Mouse (Mus musculus): ENCODE measurements at regions not wholly inside any gene's neighbourhood (a gene's known extent, or its start where the extent isn't known, plus 50 kb on each side); places are given as distances from the start of the nearest gene placed in this dataset.

DNA sequence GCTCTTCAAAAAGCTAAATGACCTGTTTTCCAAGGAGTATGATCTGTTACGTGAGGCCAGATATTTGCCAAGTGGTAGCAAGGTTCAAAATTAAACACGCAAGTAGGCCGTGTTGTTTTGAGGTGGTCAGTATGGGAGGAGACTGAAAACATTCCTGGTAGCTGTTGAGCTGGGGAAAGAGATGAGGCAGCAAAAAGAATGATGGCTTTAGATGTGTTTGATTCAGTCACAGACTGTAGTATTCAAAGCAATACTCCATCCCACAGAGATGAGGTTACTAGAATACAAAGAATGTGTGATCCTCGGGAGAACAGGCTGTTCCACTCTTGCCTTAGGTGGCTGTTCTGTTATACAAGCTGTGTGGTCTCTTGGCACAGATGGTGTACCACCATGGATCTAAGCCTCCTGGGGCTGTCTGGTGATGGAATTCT, 742.7 kb upstream of the Zeb2 start:
- no peak for DNase-seq (ENCODE audit: low spot score)

GRCm38 (mm10) chr2:45859445-45859844, 742.2 kb upstream of the Zeb2 start:
- no peak for DNase-seq (ENCODE audit: low spot score)

- DNase-seq (ENCODE audit: low spot score), result no peak
These were observed 732.9 kb upstream of the Zeb2 start for GRCm38 (mm10) chr2:45850018-45850605.

DNA sequence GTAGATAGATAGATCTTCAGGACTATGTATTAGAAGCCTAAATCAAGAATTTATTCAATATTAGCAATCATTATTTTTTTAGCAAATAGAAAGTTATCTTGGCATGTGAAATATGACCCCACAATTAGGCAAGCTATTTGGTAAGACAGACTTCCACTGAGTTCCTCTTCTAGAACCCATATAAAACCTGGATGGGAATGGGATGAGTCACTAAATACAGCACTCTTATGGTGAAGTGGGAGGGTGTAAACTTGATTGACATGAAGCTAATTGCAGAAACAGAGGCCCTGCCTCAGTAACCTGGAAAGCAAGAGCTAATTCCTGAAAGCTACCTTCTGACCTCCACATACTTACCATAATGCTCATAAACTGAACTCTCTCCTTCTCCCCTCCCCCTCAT, 723.2 kb upstream of the Zeb2 start:
- no peak for DNase-seq (ENCODE audit: low spot score)

DNA sequence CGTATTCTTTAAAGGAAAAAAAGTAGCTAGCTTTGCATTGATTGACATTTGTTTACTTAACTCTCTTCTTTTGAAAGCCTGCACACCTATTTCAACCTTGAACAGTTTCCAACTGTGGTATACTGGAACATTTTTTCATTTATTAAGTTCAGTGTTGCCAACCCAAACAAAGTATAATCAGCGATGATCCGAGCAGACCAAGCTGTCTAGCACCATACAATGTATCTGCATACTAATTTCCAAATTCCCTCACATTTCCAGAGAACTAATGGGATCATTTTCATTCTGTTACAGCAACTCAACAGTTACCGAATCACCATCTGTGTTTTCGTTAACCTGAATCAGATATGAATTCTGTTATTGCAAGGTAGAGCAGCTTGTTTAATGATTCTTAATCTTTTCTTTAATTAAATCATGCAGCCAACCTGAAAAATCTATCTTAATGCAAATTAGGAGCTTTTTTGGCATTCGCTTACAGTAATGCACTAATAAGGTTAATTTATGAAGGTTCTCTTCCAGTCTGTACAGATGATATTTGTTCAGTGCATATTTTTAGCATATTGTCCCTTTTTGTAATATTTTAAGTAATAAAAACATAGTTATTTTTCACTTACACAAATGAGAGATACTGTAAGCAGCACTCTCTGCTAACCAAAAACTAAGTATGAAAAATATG, 719.5 kb upstream of the Zeb2 start:
- DNase-seq (ENCODE audit: low spot score), result no peak

DNA sequence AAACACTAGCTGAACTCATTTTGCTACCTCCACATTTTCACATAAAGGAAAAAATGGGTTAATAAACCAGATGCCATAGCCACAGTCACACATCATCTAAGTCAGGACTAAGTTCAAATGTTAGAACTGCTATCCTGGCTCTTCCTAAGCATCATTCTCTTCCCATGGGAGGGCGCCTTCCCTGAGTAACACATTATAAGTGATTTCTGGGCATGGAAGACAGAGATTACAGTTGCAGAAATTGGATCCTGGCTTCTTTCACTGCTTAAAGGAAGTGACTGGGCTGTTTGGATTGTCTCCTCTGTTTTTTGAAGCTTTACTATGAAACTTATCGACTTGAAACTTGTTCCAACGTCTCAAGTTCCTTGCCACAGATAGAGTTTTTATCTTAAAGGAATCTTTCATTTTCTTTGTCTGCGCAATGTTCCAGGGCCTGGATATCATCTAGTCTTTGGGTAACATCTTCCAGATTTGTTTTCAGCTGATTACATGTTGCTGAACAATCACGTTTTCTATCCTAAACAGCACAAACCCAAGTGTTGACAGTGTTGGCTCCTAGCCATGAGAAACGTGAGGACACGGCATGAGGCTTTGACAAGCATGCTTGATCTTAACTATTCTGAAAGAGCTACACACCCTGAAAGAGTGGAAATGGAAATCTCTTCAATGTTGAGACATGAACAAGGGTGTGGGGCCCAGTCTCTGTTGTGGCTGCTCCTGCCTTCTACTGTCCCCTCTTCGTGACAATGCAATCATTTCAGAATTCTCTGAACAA, 700.9 kb upstream of the Zeb2 start:
- no peak for DNase-seq (ENCODE audit: low spot score)

DNA sequence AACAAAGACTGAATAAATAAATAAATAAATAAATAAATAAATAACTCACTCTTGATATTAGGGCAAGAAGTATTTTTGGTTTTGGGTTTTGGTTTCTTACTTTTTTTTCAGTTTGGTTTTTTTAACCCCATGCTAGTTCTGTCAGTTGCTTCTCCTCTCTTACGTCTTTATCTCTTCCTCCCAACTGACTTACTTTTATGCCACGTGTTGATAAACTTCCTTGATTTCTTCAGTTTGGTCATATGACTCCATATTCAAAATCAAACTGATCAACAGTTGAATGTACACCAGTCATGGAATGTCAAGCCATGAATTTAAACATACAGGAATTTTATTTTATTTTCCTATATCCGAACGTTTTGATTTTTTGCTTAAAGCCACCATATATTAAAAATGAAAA, 697.5 kb upstream of the Zeb2 start:
- DNase-seq (ENCODE audit: low spot score), result no peak

DNA sequence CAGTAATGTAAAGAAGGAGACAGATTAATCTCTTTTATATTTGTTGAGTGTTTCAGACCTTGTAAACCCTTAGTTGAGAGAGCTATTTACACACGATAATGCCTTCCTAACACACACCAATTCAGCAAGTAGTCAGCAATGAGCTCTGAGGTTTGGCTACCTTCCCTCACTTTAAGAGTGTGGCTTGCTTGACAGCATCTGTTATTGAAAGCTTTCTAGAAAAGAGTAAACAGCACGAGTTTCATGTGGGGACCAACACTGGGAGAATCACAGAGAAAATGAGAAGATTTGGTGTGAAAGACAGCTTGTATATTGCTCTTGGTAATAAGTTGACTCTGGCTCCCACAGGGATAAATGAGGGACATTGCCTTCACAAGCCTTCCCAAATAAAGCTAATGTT, 688.1 kb upstream of the Zeb2 start:
- no peak for DNase-seq (ENCODE audit: low spot score)

DNA sequence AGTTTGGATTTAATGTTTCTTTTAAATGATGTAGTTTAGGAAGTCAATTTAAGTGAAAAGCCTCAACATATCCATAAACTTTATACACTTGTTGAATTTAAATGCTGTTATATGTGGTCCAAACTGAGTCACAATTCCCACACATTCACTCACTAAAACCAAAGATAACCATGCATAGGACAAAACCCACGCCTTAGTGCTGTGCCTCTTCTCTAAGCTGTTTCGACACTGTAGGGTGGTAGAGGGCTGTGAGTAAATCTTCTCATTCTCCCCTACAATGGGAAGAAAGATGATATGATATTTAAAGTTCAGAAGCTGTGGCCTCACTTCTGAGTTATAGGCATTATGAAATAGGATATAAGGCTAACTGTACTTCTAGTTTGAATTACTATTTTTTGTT, 682.9 kb upstream of the Zeb2 start:
- no peak for DNase-seq (ENCODE audit: low spot score)

DNA sequence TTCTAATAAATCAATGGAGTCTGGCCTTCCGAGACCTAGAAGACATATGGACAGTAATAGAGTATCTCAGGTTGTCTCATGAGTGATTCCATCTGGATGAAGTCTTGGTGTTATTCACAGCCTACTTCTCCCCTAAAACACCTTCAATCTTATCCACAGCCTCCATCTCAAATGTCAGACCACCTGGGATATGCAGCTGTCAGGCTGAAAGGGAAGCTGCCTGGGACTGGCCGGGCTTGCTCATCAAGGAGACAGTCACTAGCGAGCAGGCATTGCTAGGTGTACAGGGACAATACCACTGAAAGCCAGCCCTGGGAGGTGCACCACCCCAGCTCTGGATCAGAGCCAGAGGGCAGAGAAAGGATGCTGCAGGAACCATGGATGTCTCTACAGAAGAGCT, 676.4 kb upstream of the Zeb2 start:
- DNase-seq (ENCODE audit: low spot score), result no peak

GRCm38 (mm10) chr2:45789739-45790138, 672.5 kb upstream of the Zeb2 start:
- no peak for DNase-seq (ENCODE audit: low spot score)

DNA sequence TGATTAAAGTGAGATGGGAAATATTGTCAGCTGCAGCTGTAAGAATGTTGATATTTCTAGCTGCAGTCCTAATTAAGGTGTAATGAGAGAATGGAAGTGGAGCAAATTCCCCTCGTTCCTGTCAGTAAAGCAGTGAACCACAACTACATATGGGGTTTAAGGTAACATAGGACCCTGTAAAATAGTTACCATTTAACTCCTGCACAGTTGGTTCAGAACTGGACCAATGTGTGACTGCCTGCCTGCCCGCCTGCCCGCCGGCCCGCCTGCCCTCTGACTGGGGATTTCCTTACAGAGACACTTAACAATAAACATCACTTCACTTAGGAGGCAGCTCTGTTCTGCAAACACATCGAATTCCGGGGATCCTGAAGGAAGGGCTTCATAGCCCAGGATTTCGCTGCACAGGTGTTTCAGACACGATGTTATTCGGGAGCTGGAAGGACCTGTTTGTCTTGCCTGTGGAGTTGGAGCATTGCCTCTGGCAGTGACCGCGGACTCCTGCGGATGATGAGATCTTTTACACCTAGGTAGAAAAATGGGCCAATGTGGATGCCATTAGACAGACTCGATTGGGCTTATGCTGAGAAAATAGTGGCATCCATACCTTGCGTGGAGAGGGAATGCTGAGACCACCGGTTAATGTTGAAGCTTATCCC, 670.7 kb upstream of the Zeb2 start:
- no peak for DNase-seq (ENCODE audit: low spot score)

DNA sequence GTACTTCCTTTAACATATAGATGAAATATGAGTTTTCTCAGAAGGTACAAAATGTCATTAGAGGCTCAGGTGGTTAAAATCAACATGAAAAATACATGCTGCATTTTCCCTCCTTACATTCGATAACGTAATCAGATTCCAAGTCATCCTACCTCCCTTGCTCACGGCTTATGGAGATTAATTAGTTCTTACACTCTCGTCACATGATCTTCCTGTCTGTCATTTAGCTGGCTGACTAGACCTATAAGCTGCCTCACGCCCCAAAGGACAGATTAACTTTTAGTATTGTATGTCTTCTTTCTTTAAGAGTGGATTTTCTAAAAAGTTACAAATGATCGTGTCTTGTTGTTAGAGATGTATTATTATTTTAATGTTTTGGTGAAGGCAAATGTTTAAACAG, 669.6 kb upstream of the Zeb2 start:
- no peak for DNase-seq (ENCODE audit: low spot score)

DNA sequence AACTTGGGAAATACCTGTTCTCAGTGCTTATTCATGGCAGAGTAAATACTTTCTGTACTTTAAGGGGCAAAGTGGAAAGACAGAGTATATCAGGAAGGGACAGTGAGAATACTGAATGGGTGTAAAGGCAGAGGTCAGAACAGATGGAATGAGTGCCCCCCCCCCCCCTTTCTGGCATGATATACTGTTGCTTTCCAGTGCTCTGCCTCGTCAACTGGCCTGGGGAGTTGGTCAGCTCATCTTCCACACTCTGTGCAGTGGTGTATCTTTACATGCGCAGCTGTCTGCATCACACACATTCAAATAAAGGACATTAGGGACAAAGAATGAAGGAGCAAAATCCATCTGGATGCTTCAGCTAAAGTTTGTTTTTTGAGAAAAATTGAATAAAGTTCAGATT, 668.5 kb upstream of the Zeb2 start:
- DNase-seq (ENCODE audit: low spot score), result no peak

GRCm38 (mm10) chr2:45783634-45784412, 666.6 kb upstream of the Zeb2 start:
- DNase-seq (ENCODE audit: low spot score), result no peak

GRCm38 (mm10) chr2:45777466-45777865, 660.3 kb upstream of the Zeb2 start:
- no peak for DNase-seq (ENCODE audit: low spot score)

DNA sequence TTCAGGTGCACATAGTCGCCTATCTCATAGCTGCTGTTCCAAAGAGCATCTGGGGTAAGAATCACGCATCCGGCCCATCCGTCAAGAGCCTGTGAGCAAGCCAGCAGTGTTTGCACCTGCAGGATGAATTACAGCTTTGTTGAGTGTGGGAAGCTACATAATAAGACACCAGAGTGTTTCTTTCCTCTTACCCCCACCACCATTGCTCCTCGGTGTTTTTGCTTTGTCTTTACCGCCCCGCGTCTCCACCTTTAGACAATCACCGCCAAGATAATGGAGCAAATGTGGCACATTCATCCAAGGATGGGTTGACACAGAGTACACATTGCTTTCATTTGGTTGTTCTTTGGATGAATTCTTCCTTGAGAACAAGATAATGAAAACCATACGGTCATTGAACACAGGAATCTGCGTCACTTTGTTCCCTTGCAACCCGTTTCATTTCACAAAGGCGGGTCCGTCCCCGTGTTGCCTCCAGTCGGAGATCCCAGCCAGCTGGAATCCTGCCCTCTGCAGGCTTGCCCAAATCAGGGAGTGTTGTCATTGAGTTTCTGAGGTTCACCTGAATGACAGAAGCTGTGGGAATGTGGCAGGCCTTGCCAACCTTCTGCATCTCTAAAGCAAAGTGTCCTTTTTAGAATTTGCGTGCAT, 659.4 kb upstream of the Zeb2 start:
- DNase-seq (ENCODE audit: low spot score), result no peak

DNA sequence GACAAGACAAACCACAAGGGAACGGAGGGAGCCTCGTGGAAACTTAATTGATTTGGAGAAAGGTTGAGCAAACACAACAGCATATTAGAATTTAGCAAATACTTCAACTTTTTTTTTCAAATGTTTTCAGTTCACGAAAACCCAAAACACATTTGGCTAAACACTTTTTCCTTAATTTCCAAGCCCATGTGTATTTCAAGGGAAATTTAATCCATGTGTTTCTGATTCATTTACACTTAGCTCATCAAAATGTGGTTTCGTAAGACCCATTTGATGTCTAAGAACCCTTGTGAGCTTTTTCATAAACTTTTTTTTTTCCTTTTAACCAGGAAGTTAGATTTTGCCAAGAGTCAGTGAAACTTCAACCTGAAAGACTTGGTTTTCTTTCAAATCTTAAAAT, 658.5 kb upstream of the Zeb2 start:
- no peak for DNase-seq (ENCODE audit: low spot score)

GRCm38 (mm10) chr2:45774416-45774815, 657.2 kb upstream of the Zeb2 start:
- DNase-seq (ENCODE audit: low spot score), result no peak

GRCm38 (mm10) chr2:45757176-45757575, 640.0 kb upstream of the Zeb2 start:
- no peak for DNase-seq (ENCODE audit: low spot score)

GRCm38 (mm10) chr2:45756395-45756794, 639.2 kb upstream of the Zeb2 start:
- no peak for DNase-seq (ENCODE audit: low spot score)

GRCm38 (mm10) chr2:45751746-45752145, 634.6 kb upstream of the Zeb2 start:
- DNase-seq (ENCODE audit: low spot score), result no peak

Measured in ovary, postnatal 36 days (tissue).